Mouse (Mus musculus) kidney, adult 2 months (tissue): Measurements from ENCODE around the gene B4galnt3.

Source experiments
- CTCF ChIP-seq: fragments of 200-500 bp; conservative IDR thresholded peaks from 2 replicates; pipeline ENCODE4 v1.5.1; 2011; ENCODE audit warnings: low read depth, mild to moderate bottlenecking, control low read depth, low read length, moderate library complexity, mixed read lengths; ENCODE audit not compliant: insufficient read depth, insufficient read length
- POLR2A ChIP-seq: fragments of 200-500 bp; IDR thresholded peaks from one replicate; pipeline ENCODE4 v1.6.1; 2011; ENCODE audit warnings: low read depth, low read length, control low read depth

GRCm38 (mm10) chr6:120288541-120288940 lies 5.8 kb downstream of the B4galnt3 start:
- TF ChIP-seq CTCF (no peak), POLR2A (no peak)
